Mouse (Mus musculus): Measurements from ENCODE around the gene Pld3.

- TF ChIP-seq CTCF (IDR thresholded peaks at IDR 0.05; ENCODE audit: control insufficient read depth, insufficient read depth, insufficient read length): no peak
- no peak for TF ChIP-seq MAX (IDR thresholded peaks at IDR 0.05)
- TF ChIP-seq CEBPB (IDR thresholded peaks at IDR 0.05; ENCODE audit: low read depth): no peak
- TF ChIP-seq USF1 (IDR thresholded peaks at IDR 0.05; ENCODE audit: low read depth): no peak
- TF ChIP-seq MYOG (IDR thresholded peaks at IDR 0.05; ENCODE audit: control insufficient read depth, extremely low read depth, insufficient read length): no peak
Observed at GRCm38 (mm10) chr7:27489270-27489869, 63.6 kb downstream of the Pld3 start.
